Mouse (Mus musculus) c-Kit-positive CD71-positive TER-119-positive erythroid progenitor cells, embryonic 14.5 days (primary cell): ENCODE data around the gene Siglece.
"Not testable (repeated sequence)": the region's sequence is repeated elsewhere in the genome, so short reads cannot be mapped to it uniquely, and the experiment has no call there.

Experiments
- DNase-seq: peaks from one replicate; pipeline ENCODE4 v3.0.0-alpha.2; 2013; ENCODE audit warnings: low spot score

Siglece gene

DNA sequence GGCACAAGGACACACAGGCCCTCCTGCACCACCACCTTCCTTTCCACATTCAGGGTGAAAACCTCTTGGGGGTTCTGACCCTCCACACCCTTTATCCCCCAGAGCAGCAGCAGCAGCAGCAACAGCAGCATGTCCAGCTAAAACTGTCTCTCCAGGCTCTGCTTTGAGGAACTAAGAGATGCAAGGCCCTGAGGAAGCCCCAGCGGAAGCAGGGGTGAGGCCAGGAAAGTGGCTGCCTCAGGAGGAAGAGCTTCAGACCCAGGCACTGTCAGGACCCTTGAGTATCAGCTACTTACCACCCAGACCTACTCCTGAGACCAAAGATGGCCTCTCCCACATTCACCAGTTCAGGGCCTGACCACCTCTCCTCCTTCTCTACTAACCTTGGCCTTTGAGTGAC lies at the start of gene Siglece:
Gene Siglece, minus strand, starts transcription at position 160 of the 400 bp plus-strand sequence.
- DNase-seq, result no peak

DNA sequence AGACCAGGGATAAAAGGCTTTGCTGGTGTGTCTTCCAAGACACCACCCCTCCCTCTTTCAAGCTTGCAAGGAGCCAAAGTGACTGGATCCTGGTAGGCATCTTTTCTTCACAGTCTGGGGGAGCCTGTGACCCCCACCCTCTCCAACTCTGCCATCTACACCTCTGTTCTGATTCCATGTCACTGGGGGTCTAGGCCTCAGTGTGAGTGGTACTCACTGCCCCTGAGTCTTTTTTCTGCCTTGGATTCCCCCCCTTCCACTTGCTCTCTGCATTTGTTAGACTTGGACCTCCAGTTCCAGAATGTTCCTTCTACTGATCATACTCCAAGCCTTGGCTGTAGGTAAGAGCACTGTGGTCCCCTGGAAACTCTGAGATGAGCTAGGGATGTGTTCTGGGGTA lies 30.2 kb upstream of the Siglece start, which contains the start of gene Klk14:
Gene Klk14, plus strand, starts transcription at position 301 of the 400 bp plus-strand sequence.
- DNase-seq, result no peak

DNA sequence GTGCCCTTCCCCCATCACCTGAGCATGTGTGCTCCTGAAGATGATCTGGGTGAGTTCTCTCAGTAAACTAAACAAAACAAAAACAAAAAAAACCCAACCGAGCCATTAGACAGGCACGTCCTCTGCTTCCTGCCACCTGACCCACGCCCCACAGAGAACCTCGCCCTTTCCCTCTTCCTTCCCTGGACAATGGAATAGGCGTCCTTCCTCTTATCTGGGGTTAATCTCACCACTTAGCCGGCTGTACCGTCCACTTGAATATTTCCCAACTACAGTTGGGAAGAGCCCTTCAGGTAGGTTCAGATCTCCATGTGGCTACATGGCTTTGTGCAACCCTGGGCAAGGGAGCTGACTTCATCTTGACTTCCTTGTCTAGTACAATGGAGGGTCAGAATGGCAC lies 25.1 kb upstream of the Siglece start:
- no peak for DNase-seq

DNA sequence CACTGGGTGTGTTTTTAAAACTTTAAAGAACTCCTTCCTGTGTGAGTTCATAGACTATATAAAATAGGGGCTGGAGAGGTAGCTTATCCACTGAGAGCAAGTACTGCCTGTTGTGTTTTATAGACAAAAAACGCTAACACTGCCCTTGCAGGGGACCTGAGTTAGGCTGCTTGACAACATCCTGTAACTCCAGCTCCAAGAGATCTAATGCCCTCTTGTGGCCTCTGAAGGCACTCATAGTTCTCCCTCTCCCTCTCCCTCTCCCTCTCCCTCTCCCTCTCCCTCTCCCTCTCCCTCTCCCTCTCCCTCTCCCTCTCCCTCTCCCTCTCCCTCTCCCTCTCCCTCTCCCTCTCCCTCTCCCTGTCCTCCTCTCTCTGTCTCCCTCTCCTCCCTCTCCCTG lies 22.6 kb upstream of the Siglece start:
- not testable (repeated sequence) for DNase-seq

DNA sequence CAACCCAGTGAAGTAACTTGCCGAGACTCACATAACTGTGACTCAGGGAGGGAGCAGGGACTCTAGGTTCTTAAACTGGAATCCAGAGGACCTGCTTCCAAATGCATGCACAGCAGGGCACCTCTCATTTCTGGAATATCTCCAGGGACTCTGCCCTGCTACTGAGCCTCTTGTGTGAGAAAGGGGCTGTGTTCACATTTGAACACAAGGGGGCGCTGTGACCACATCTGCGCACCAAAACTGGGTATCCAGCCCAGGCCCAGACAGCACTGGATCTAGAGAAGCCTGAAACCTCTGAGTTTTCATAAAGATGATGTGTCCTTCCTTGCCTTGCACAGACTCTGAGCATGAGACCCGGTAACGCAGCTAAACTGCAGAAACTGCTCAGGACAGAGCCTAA lies 21.0 kb upstream of the Siglece start:
- peak; percentile 40 for DNase-seq

DNA sequence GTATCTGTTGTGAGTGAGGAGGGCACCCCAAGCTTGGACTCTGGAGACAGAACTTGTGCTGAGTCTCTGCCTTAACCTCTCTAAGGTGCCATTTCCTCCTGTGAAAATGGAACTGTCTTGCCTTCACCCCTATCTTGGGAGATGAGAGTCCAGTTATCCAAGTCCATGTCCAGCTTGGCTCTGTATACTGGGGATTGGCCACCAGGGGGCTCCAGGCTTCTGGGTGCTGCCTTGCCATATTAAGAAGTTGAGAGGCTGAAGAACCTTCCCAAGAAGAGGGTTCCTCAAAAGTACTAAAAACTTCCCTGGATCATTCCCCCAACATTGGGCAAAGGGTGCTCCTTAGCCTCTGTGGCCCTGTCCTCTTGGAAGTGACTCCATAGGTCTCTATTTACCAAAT lies 18.6 kb upstream of the Siglece start:
- DNase-seq, result peak; percentile 28

DNA sequence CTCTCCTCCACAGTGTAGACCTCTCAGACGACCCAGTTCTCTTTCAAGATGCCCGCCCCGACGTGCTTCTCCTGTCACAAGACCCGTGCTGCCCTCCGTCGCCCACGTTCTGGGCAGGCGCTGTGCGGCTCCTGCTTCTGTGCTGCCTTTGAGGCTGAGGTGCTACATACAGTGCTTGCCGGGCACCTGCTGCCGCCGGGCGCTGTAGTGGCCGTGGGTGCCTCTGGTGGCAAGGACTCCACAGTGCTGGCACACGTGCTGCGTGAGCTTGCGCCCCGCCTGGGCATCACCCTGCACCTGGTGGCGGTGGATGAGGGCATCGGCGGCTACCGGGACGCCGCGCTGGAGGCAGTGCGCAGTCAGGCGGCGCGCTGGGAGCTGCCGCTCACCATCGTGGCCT lies 15.1 kb upstream of the Siglece start:
- no peak for DNase-seq

DNA sequence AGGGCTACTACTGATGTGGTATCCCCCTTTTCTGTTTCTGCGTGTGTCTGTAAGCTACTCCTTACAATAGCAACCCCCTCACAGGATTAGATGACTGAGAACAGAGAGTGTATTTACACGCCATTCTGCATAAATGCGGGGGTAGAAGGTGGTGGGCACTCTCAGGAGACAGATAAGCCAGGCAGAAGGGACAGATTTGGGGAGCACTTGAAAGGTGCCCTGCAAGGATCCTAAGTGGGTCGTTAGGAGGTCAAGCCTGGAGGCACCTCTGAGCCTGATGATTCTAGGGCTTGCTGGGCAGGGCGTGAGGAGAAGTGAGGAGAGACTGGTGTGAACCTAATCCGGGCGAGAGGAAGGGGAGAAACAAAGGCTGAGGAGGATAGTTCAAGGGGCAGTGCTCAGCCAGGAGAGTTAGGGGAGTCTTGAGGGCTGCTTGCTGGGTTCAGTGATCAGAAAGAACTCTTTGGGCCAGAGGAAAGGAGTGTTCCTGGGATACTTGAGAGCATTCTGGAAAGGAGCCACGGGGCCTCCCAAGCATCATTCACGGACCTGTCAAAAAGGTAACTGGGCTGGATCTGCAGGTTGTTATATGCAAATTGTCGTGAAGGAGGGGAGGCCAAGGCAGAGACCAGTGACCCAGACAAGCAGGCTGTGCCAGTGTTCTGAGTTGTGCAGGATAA lies 12.8 kb upstream of the Siglece start:
- DNase-seq, result no peak

DNA sequence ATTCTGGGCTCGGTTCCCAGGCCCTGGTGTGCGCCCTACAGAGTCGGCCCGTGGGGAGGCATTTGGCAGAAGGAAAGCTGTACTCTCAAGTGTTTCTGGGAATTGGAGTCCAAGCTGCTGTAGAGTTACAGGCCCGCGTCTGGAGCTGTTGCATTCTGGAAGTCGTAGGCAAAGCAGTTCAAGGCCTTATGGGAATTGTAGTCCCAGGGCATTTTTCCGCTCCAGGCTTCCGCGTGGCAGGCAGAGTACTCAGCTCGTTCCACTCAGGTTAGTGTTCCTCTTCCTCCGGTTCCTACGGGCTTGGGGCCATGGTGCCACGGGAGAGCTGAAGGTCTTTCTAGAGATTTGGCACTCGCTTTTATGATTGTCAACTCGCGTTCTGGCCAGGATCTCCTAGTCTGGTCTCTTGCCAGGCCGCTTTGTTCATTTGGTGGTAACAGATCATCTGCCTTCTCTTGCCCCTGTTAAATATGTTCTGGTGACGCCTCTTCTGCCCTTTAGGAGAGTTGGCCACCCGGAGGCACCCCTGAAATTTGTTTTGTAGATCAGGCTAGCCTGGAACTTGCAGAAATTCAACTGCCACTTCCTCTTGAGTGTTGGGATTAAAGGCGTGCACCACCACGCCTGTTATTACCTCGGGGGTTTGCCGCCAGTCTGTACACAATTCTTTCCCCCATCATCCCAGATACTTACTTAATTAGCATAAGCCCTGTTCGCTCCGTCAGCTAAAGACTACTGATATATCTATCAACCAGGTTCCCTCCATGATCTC lies 12.0 kb upstream of the Siglece start, which contains the start of gene Ctu1:
Gene Ctu1, plus strand, starts transcription at position 208 of the 772 bp plus-strand sequence.
- DNase-seq, result peak; percentile 79

DNA sequence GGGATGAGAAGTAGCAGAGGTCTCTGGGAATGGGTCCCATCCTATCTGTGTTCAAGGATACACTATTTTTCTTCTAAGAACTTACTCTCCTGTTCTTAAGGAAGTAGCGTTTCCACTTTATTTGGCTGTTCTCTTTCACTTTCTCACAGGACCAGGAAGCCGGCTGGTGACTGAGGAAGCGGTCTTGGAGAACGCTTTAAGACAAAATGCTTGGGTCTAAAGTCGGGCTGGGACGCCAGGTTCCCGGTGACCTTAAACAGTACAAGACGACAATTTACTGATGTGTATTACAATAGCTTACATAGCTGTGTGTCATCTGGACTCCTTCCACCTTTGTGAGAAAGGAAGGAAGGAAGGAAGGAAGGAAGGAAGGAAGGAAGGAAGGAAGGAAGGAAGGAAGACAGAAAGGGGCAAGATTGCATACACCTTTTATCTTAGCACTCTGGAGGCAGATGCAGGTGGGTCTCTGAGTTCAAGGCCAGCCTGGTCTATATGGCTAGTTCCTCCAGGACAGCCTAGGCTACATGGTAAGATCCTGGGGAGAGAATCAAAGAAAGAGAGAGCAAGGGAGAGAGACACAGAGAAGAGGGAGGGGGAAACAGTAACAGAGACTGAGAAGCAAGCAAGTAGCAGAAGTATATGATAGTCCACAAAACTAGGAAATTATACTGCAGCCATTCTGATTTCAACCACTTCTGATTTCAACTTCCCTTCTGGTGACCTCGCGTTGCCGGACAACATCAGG lies 11.3 kb upstream of the Siglece start:
- DNase-seq, result no peak

DNA sequence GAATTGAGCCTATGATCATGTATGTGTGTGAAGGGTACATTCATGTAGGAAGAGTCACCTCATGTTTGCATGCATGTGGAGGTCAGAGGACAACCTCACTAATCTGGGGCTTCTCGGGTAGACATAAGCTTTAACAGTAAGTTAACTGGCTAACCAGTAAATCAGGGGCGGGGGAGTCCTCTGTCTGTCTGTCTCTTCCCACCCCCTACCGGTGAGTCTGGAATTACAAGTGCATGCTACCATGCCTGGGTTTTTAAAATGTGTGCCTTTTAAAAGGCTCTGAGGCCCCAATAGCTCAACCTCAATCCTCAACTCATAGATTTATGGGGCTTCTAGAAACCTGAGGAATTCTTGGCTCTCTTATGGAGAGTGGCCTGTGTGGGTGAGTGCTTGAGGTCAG lies 8.6 kb upstream of the Siglece start:
- peak; percentile 23 for DNase-seq

DNA sequence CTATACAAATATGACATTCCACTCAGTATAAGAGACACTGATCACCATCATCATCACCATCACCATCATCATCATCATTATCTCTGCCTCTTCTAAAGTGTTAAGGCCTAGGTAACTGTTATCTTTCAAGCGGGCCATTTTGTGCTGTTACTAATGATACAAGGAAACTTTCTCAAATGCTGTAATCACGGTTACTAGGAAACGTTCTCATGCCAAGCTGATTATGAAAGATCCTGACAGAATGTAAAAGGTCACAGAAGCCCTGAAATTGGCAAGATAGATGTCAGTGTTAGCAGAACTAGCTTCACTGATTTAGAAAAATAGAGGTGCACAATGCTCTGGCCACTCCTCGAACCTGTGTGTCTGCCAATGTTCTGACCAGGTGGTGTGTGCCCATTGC lies 7.3 kb upstream of the Siglece start:
- DNase-seq, result not testable (repeated sequence)

DNA sequence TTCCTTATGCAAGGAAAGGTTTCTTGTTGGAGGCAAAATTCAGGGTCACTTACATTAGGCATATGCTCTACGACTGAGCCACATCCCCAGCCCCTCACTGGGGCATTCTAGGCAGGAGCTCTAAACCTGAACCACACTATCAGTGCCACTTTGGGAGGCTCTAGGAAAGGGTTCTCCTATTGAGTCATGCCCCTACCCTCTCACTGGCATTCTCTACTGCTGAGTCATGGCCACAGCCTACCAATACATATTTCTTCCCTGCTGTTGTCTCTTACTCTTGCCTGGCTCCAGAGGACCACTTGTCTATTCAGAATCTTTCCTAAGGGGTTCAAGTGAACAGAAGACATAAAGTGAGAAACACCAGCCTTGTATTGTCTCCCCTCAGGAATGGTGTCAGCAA lies 2.8 kb upstream of the Siglece start:
- no peak for DNase-seq

DNA sequence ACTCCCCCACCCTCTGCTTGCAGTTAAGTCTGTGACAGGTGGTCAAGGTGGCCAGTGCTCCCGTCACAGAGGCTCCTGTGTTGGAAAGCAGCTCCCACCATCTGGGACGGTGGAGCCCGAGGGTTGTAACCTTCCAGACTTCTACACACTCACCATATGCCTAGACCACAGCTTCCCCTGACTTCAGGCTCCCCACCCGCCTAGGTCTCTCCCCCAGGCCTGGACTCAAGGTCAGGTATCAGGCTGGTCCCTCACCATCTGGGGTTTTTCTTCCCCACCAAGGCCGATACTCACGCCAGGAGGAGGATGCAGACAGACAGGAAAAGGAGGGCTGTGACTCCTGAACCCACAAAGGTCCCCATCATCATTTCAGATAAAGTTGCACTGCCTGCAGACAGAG lies 3.7 kb downstream of the Siglece start:
- no peak for DNase-seq

DNA sequence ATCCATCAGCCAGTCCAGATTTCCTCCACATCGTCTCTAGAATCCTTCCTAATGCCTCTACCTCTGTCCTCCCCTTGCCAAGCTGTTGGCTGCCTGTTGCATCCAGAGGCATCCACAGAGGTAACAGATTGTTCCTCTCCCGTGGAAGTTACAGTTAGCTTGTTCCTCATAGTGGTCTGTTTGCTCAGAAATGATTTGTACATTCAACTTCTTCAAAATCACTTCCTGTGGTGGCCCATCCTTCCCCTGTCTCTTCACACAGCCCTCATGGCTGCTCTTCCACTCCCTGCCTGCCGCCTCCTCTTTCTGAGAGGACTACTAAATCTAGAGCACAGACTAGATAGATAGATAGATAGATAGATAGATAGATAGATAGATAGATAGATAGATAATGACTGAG lies 5.4 kb downstream of the Siglece start:
- DNase-seq, result no peak

DNA sequence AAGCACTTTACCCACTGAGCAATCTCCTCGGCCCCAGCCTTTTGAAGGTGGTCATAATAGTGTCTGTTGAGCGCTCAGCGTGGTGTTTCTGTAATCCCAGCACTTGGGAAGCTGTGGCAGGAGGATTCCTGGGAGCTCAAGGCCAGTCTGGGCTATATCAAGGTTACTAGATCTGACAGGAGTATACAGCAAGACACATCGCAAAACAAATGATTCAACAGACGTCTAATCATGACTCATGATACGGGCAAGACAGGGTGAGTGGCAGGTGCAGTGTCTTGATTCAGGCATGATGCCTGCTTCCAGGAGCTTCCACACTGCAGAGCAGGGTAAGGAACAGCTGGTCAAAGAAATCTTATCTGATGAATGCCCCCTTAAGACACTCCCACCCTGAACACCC lies 7.3 kb downstream of the Siglece start:
- no peak for DNase-seq

DNA sequence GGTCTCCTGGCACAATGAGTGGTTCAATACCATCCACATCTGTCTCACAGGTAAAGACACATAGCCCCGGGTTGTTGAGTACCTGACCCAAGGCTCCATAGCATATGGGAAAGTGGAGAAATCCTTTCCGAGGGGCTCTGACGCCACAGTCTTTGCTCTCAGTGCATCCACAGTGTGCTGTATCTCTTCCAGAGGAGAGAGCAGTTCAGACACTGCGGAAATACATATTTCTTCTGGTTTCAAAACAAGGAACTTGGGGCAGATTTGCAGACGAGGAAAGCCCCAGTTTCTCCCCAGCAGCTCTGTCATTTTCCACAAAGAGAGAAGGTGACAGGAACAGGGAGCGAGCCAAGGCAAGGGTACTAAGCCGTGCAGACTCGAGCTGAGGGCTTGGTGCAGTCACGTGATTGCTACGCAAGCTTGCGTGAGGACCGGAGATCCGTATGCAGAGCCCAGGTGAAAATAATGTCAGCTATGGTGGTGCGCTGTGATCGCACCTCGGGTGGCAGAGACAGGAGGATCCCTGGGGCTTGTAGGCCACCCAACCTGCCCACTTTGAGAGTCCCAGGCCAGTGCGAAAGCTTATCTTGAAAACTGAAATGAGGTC lies 16.8 kb downstream of the Siglece start:
- DNase-seq, result no peak

DNA sequence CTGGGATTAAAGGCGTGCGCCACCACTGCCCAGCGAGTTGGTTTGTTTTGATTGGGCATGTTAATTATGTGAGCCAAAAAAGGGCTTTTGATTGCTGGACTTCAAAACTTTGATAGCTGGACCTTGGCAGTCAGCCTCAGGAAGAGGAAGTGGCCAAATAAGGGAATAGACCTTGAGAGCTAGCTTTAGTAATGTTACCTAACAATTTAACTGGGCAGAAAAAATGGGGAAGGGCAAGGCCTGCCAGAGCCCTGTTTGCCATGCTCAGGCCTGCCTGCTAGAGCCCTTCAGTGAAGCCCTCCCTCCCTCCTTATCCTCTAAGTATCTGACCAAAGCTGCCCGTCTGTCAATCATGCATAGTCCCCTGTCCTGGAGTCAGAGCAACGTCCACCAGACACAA lies 17.4 kb downstream of the Siglece start:
- no peak for DNase-seq

DNA sequence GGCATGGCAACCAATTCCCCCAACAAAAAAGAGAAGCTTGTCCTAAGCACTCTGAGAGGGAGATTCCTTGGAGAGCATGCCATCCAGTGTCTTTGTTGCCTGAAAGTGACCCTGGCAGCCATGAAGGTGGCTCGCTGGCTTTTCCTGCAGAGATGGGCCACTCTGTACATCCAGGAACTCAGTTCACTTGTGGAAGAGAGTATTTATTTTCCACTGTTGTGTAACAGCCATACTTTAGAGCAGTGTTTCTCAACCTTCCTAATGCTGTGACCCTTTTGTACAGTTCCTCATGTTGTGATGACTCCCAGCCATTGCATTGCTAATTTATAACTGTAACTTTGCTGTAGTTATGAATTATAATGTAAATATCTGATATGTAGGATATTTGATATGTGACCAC lies 22.8 kb downstream of the Siglece start:
- DNase-seq, result no peak

DNA sequence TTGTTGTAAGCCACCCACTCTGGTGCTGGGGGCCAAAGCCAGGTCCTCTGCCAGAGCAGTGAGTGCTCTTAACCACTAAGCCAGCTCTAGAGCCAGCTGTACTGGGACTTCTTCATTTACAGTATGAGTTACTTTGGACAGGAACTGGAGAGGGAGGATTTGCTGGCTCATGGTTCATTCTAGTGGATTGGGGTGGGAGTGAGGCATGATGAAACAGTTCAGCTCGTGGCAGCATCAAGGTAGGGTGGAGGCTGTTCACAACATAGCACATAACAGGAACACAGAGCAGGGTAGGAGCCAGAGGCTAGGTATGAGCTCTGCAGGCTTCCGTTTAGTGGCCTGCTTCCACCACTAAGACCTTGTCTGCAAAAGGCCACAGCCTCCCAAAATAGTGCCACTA lies 23.8 kb downstream of the Siglece start:
- DNase-seq, result no peak

DNA sequence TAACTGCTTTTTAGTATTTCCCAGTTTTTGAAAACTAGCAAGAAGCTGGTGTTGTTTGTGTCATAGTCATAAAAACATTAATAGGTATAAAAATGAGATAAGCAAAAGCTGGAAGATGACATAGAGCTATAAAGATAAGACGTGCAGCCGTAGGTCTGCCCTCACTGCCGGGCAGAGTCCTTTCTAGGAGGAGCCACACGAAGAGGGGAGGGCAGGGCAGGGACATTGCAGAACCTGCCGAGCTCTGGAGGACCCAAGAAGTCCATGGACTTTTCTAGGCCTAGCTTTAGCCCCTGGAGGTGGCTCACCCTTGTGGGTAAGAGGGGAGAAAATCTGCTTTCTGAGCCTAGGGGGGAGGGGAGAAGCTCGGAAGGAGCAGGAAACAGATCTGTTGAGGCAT lies 25.5 kb downstream of the Siglece start, which contains the start of gene Ceacam18:
Gene Ceacam18, plus strand, starts transcription at position 208 of the 400 bp plus-strand sequence.
- no peak for DNase-seq

DNA sequence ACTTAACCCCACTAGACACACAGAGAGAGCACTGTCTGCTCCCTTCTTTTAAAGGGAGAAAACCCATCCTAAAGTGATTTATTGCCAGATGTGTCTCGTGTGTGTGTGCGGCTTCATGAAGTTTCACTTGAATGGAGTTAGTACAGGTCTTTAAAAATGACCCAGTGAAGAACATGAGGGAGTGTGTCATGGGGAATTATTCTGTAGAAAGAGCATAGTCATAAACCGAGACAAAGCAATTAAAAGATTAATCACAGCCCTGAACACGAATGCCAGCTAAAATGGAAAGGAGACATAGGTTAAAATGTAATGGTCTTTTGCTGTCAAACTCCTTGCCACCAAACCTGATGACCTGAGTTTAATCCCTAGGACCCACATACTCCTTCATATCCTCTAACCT lies 26.0 kb downstream of the Siglece start:
- no peak for DNase-seq
